Mouse (Mus musculus) G1E (cell line): ENCODE measurements around the gene E130308A19Rik.

Experiments
- CTCF ChIP-seq: IDR thresholded peaks from 2 replicates; pipeline ENCODE4 v1.5.1; 2012; ENCODE audit warnings: low read depth, low read length, inconsistent platforms, mixed read lengths
- TAL1 ChIP-seq: conservative IDR thresholded peaks from 2 replicates; pipeline ENCODE4 v1.6.1; 2012; ENCODE audit warnings: low read depth, low read length, inconsistent platforms, mixed read lengths

GRCm38 (mm10) chr4:59727187-59727877, 101.3 kb downstream of the E130308A19Rik start:
- TF ChIP-seq CTCF (no peak), TAL1 (no peak)
